Mouse (Mus musculus) lung, embryonic 14.5 days (tissue): Measurements from ENCODE around the gene Maats1. TPM values are rescaled to one million over a fixed set of nuclear protein-coding genes. Genes with fewer than 3 reads are reported as not detected.
A peak's percentile ranks its signal among the peaks of the same experiment; 100 is the strongest.

Experiments
- ATAC-seq: fragments of 200-750 bp; cut with Nextera tagmentation; 2 replicates; pipeline ENCODE4 v1.8.0; 2017; ENCODE audit warnings: mild to moderate bottlenecking, moderate TSS enrichment, moderate library complexity; ENCODE audit not compliant: insufficient read depth
- DNase-seq: peaks from one replicate; pipeline ENCODE4 v3.0.0-alpha.2; 2015
- H3K27ac ChIP-seq: fragments of 300-500 bp; sonication (generic); 2 replicates; pipeline ENCODE4 v1.5.1; 2014; ENCODE audit warnings: low read depth, mild to moderate bottlenecking, moderate library complexity
- H3K27me3 ChIP-seq: fragments of 300-500 bp; sonication (generic); 2 replicates; pipeline ENCODE4 v1.6.1; 2014; ENCODE audit warnings: low read length, control low read depth; ENCODE audit not compliant: insufficient read depth
- H3K36me3 ChIP-seq: fragments of 300-500 bp; sonication (generic); 2 replicates; pipeline ENCODE4 v1.6.1; 2014; ENCODE audit warnings: control low read depth; ENCODE audit not compliant: insufficient read depth
- H3K4me1 ChIP-seq: fragments of 300-500 bp; sonication (generic); 2 replicates; pipeline ENCODE4 v1.6.1; 2014; ENCODE audit warnings: antibody characterized with exemption, control low read depth; ENCODE audit not compliant: insufficient read depth
- H3K4me2 ChIP-seq: fragments of 300-500 bp; sonication (generic); 2 replicates; pipeline ENCODE4 v1.6.1; 2014; ENCODE audit warnings: mild to moderate bottlenecking
- H3K4me3 ChIP-seq: fragments of 300-500 bp; sonication (generic); 2 replicates; pipeline ENCODE4 v1.5.1; 2014; ENCODE audit warnings: low read depth, low read length
- H3K9ac ChIP-seq: fragments of 300-500 bp; sonication (generic); 2 replicates; pipeline ENCODE4 v1.6.1; 2014
- H3K9me3 ChIP-seq: fragments of 300-500 bp; sonication (generic); 2 replicates; pipeline ENCODE4 v1.6.1; 2016; ENCODE audit warnings: low read depth, low read length, control low read depth
- CTCF ChIP-seq: IDR thresholded peaks from 2 replicates; pipeline ENCODE4 v1.5.1; 2016; ENCODE audit warnings: antibody characterized with exemption, low read depth
- WGBS: fragments of 180-500 bp; shearing (Covaris S2); extraction: QIAGEN DNeasy Blood & Tissue Kit; methylation state at CpG from one replicate; pipeline ENCODE4 v1.1.7; 2014; 5-methylcytosine and 5-hydroxymethylcytosine counted together
- polyA plus RNA-seq: library from polyadenylated mRNA; unstranded; fragments of >200 nt; fragmentation: Nextera tagmentation; extraction: Ambion mirVana; gene quantifications from 2 replicates; pipeline ENCODE4 v1.2.1, GENCODE M21; 2014

The Maats1 gene
- polyA plus RNA-seq, 1 experiment from 2014 or later: 0.12 TPM

DNA sequence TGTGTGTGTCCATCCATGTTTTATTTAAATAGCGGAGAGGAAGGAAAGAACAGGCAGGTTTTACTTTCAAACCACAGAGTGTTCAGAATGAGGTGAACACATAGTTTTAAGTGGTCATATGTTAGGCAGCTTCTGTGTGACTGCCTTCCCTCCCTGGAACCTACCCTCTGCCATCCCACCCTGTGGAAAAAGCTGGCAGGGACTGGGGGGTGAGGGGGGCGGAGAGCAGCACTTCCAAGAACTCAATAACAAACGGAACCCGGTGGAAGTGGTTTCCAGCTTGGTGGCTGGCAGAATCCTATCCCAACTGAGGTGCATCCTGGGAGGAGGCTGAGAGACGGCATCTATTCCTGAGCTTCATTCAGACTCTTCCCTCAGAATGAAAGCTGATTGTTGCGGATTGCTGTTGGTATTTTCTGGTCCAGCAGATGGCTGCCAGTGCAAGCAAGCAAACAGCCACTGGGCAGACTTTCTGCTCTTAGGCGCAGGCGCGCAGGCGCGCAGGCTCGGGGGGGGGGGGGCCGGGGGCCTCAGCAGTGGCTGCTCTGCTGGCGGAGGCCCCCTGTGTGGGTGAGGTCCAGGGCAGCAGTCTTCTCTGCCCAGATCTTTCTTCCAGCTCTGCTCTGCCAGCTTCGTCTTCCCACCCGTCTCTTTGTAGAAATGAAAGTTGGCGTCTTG lies 34.4 kb upstream of the Maats1 start:
- 33% methylated on average over 16 of the region's 17 CpGs for WGBS
- DNase-seq (peak; percentile 73), ATAC-seq (peak; percentile 89)
- TF ChIP-seq CTCF: peak; percentile 45
- Histone ChIP-seq H3K36me3 (no peaks in the 10 kb centered on the region), H3K9ac (peak overlapping the region; percentile 43), H3K4me1 (no peaks in the 10 kb centered on the region), H3K27ac (no peak overlapping the region), H3K27me3 (no peaks in the 10 kb centered on the region), H3K4me2 (peak overlapping the region; percentile 58), H3K4me3 (peak overlapping the region; percentile 26), H3K9me3 (no peaks in the 10 kb centered on the region)

DNA sequence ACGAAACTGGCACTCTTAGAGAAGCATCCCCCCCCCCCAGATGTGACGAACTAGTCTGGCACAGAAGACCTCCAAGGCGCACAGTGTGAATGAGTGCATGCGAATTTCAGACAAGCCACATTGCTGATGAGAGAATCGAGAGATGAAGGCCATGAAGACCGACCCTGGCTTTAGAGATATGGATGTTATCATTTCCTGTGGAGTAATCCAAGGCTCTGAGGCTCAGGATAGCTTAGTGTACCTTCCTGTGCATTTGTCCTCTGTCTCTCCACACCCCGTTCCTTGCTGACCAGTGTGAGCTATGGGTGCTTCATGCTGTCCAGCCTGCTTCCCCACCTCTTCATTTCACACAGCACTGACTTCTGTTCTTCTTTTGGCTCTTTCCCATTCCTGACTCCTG lies 33.2 kb upstream of the Maats1 start:
- Histone ChIP-seq H3K9ac (no peak overlapping the region), H3K4me2 (no peak overlapping the region), H3K4me3 (no peak overlapping the region), H3K9me3 (no peaks in the 10 kb centered on the region), H3K4me1 (no peaks in the 10 kb centered on the region), H3K27ac (no peak overlapping the region), H3K27me3 (no peaks in the 10 kb centered on the region), H3K36me3 (no peaks in the 10 kb centered on the region)
- no peak for ATAC-seq
- 72% methylated on average over 7 of the region's 7 CpGs for WGBS
- no peak for TF ChIP-seq CTCF
- DNase-seq: no peak

GRCm38 (mm10) chr16:38374379-38375140 lies 32.6 kb upstream of the Maats1 start:
- no peak overlapping the region for H3K9ac ChIP-seq
- H3K27me3 ChIP-seq: no peaks in the 10 kb centered on the region
- 0 out of 2 replicates have a peak overlapping the region, but pooled peaks have one; percentile 22 for H3K4me2 ChIP-seq
- H3K4me3 ChIP-seq: no peak overlapping the region
- 76% methylated on average over 10 of the region's 10 CpGs for WGBS
- no peak for TF ChIP-seq CTCF
- H3K9me3 ChIP-seq: no peaks in the 10 kb centered on the region
- no peak overlapping the region; the same call in 1 of the 2 replicates for H3K27ac ChIP-seq
- no peaks in the 10 kb centered on the region for H3K4me1 ChIP-seq
- ATAC-seq (no peak), DNase-seq (no peak)
- H3K36me3 ChIP-seq: no peaks in the 10 kb centered on the region

DNA sequence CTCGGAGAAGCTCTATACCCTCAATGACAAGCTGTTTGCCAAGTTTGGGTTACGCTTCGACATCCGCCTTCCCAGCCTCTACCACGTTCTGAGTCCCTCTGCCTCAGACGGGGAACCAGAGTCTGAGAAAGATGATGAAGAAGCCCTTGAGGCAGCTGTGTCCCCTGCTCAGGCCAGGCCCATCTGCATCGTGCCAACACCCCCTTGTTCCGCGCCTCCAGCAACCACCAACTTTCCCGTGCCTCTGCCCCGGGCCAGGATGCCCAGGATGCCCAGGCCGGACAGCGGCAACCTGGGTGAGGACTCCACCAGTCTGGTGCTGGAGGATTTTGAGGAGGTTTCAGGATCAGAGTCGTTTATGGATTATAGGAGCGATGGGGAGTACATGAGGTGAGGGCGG lies 32.0 kb upstream of the Maats1 start:
- no peaks in the 10 kb centered on the region for H3K36me3 ChIP-seq
- H3K4me3 ChIP-seq: no peak overlapping the region
- H3K4me1 ChIP-seq: no peaks in the 10 kb centered on the region
- DNase-seq (no peak), ATAC-seq (no peak)
- 0 out of 2 replicates have a peak overlapping the region, but pooled peaks have one; percentile 22 for H3K4me2 ChIP-seq
- H3K9me3 ChIP-seq: no peaks in the 10 kb centered on the region
- H3K27ac ChIP-seq: no peak overlapping the region
- no peak for TF ChIP-seq CTCF
- H3K9ac ChIP-seq: no peak overlapping the region
- no peaks in the 10 kb centered on the region for H3K27me3 ChIP-seq
- WGBS: 84% methylated on average over 16 of the region's 16 CpGs

- H3K9me3 ChIP-seq: no peaks in the 10 kb centered on the region
- no peaks in the 10 kb centered on the region for H3K4me1 ChIP-seq
- no peak overlapping the region for H3K4me2 ChIP-seq
- H3K4me3 ChIP-seq: no peak overlapping the region
- no peak for ATAC-seq
- DNase-seq: no peak
- no peak overlapping the region for H3K9ac ChIP-seq
- H3K27me3 ChIP-seq: no peaks in the 10 kb centered on the region
- no peaks in the 10 kb centered on the region for H3K36me3 ChIP-seq
- no peak for TF ChIP-seq CTCF
- 82% methylated on average over 10 of the region's 10 CpGs for WGBS
- no peak overlapping the region for H3K27ac ChIP-seq
Measured at GRCm38 (mm10) chr16:38373439-38373838, 31.5 kb upstream of the Maats1 start.

- Histone ChIP-seq H3K4me2 (no peak overlapping the region), H3K27me3 (no peaks in the 10 kb centered on the region), H3K9me3 (no peaks in the 10 kb centered on the region), H3K9ac (no peak overlapping the region), H3K4me1 (no peaks in the 10 kb centered on the region), H3K27ac (no peak overlapping the region), H3K36me3 (no peaks in the 10 kb centered on the region), H3K4me3 (no peak overlapping the region)
- DNase-seq (no peak), ATAC-seq (no peak)
- 86% methylated on average over 4 of the region's 4 CpGs for WGBS
- no peak for TF ChIP-seq CTCF
Measured at GRCm38 (mm10) chr16:38372876-38373275, 30.9 kb upstream of the Maats1 start.

- H3K4me2 ChIP-seq: 0 out of 2 replicates have a peak overlapping the region, but pooled peaks have one; percentile 10
- TF ChIP-seq CTCF: no peak
- no peak for DNase-seq
Measured at GRCm38 (mm10) chr16:38371705-38372296, 29.9 kb upstream of the Maats1 start.

More at GRCm38 (mm10) chr16:38371705-38372296, 29.9 kb upstream of the Maats1 start:
- no peak overlapping the region for H3K4me3 ChIP-seq
- ATAC-seq: peak; percentile 26; the same call in 1 of the 2 replicates
- no peaks in the 10 kb centered on the region for H3K4me1 ChIP-seq
- H3K27ac ChIP-seq: no peak overlapping the region
- no peaks in the 10 kb centered on the region for H3K36me3 ChIP-seq
- 0 out of 2 replicates have a peak overlapping the region, but pooled peaks have one; percentile 16 for H3K9ac ChIP-seq
- H3K9me3 ChIP-seq: no peaks in the 10 kb centered on the region
- WGBS: 81% methylated on average over 15 of the region's 15 CpGs
- no peaks in the 10 kb centered on the region for H3K27me3 ChIP-seq
